ENCODE assay signal across 8 mouse cellular contexts in genomic region chr19:55218192-55218739, GRCm38 (mm10). TPM values are rescaled to one million over a fixed set of nuclear protein-coding genes. Genes with fewer than 3 reads are reported as not detected.
DNase-seq lines count a peak whose midpoint lies in the region; ATAC-seq lines count a peak whose summit lies in the region.

No protein-coding gene starts in this region.

- WGBS in hindbrain, embryonic 14.5 days, result 4% methylated on average over 20 of the region's 20 CpGs

- H3K4me1 ChIP-seq in hindbrain, embryonic 14.5 days (replicated peaks; ENCODE audit: control insufficient read depth, insufficient read depth, low read length), result no peaks in the 10 kb centered on the region

- H3K36me3 ChIP-seq in hindbrain, embryonic 14.5 days (replicated peaks; ENCODE audit: control insufficient read depth, insufficient read depth), result no peaks in the 10 kb centered on the region

- no peaks in the 10 kb centered on the region for H3K9me3 ChIP-seq in hindbrain, embryonic 14.5 days (ENCODE audit: control insufficient read depth, low read length)

- no peaks in the 10 kb centered on the region for H3K27me3 ChIP-seq in hindbrain, embryonic 14.5 days (ENCODE audit: control insufficient read depth, insufficient read depth, low read length)

- peak; percentile 66 for DNase-seq in T-cell, adult 2 months (ENCODE audit: low spot score)
- peak; percentile 84 to 88 for DNase-seq in cerebellum, postnatal 25 days
- DNase-seq in frontal cortex, postnatal 25 days (ENCODE audit: low spot score in 2 of 2), result peak; percentile 87 to 92
- DNase-seq in hindbrain, embryonic 14.5 days (ENCODE audit: low spot score), result peak; percentile 96
- DNase-seq in layer of hippocampus, postnatal 36 days, result peak; percentile 80 to 85
- peak; percentile 79 for DNase-seq in lung, postnatal 25 days (ENCODE audit: low spot score)
- DNase-seq in retina, embryonic 14.5 days (ENCODE audit: low spot score), result peak; percentile 97
- peak; percentile 72 to 77 for DNase-seq in thymus, postnatal 36 days

- H3K4me2 ChIP-seq in hindbrain, embryonic 14.5 days (replicated peaks), result peak overlapping the region; percentile 57

- no peak overlapping the region for H3K27ac ChIP-seq in hindbrain, embryonic 14.5 days

- peak overlapping the region; percentile 26 for H3K4me3 ChIP-seq in hindbrain, embryonic 14.5 days (replicated peaks; ENCODE audit: low read length)

- peak overlapping the region; percentile 38 for H3K9ac ChIP-seq in hindbrain, embryonic 14.5 days

- ATAC-seq in hindbrain, embryonic 14.5 days (ENCODE audit: low FRiP score), result peak; percentile 84

RNA-seq across cellular contexts. Expression of gene Gucy2g, which starts 22.8 kb away (rescaled TPM):
- 0.08 and 0.09 TPM in 2 replicates for polyA plus RNA-seq in hindbrain, embryonic 14.5 days (2014; fragmentation: Nextera tagmentation; extraction: Ambion mirVana)
- under 1 TPM; 0.72 to 0.96 TPM for total RNA-seq in layer of hippocampus, postnatal 36 days (2021)

RNA-seq across cellular contexts. Expression of gene Acsl5, which starts 33.5 kb away (rescaled TPM):
- polyA plus RNA-seq in hindbrain, embryonic 14.5 days (2014; fragmentation: Nextera tagmentation; extraction: Ambion mirVana), result 17.3 and 23.4 TPM in 2 replicates
- 10 to 100 TPM; 32.2 to 34.9 TPM for total RNA-seq in layer of hippocampus, postnatal 36 days (2021)

RNA-seq across cellular contexts. Expression of gene Tectb, which starts 37.7 kb away (rescaled TPM):
- 0.37 TPM in 1 of 2 replicates, not detected in the other for polyA plus RNA-seq in hindbrain, embryonic 14.5 days (2014; fragmentation: Nextera tagmentation; extraction: Ambion mirVana)
- not detected for total RNA-seq in layer of hippocampus, postnatal 36 days (2021)
